Mouse (Mus musculus) intestine, embryonic 16.5 days (tissue): ENCODE data around the gene Fam214a. TPM values are rescaled to one million over a fixed set of nuclear protein-coding genes. Genes with fewer than 3 reads are reported as not detected.

Experiments used
- ATAC-seq: fragments of 200-750 bp; cut with Nextera tagmentation; 2 replicates; pipeline ENCODE4 v1.8.0; 2017; ENCODE audit warnings: moderate TSS enrichment, moderate library complexity
- H3K27ac ChIP-seq: fragments of 300-500 bp; sonication (generic); 2 replicates; pipeline ENCODE4 v1.5.1; 2014; ENCODE audit warnings: mild to moderate bottlenecking, low read length
- H3K27me3 ChIP-seq: fragments of 300-500 bp; sonication (generic); replicated peaks from 2 replicates; pipeline ENCODE4 v1.6.1; 2014; ENCODE audit warnings: low read length, control low read depth, mixed read lengths; ENCODE audit not compliant: control insufficient read depth, insufficient read depth
- H3K36me3 ChIP-seq: fragments of 300-500 bp; sonication (generic); 2 replicates; pipeline ENCODE4 v1.6.1; 2014; ENCODE audit warnings: low read length, control low read depth; ENCODE audit not compliant: control insufficient read depth, insufficient read depth
- H3K4me1 ChIP-seq: fragments of 300-500 bp; sonication (generic); 2 replicates; pipeline ENCODE4 v1.6.1; 2014; ENCODE audit warnings: low read length, control low read depth, mixed read lengths; ENCODE audit not compliant: control insufficient read depth, insufficient read depth
- H3K4me2 ChIP-seq: fragments of 300-500 bp; sonication (generic); 2 replicates; pipeline ENCODE4 v1.6.1; 2014; ENCODE audit warnings: low read depth, low read length, control low read depth
- H3K4me3 ChIP-seq: fragments of 300-500 bp; sonication (generic); 2 replicates; pipeline ENCODE4 v1.5.1; 2014; ENCODE audit warnings: mild to moderate bottlenecking, low read length
- H3K9ac ChIP-seq: fragments of 300-500 bp; sonication (generic); 2 replicates; pipeline ENCODE4 v1.6.1; 2014; ENCODE audit warnings: low read depth, low read length
- H3K9me3 ChIP-seq: fragments of 300-500 bp; sonication (generic); 2 replicates; pipeline ENCODE4 v1.6.1; 2016; ENCODE audit warnings: low read length, control low read depth; ENCODE audit not compliant: control insufficient read depth
- WGBS: fragments of 180-500 bp; shearing (Covaris S2); extraction: QIAGEN DNeasy Blood & Tissue Kit; methylation state at CpG from one replicate; pipeline ENCODE4 v1.1.7; 2014; 5-methylcytosine and 5-hydroxymethylcytosine counted together
- polyA plus RNA-seq: library from polyadenylated mRNA; unstranded; fragments of >200 nt; fragmentation: Nextera tagmentation; extraction: Ambion mirVana; gene quantifications from 2 replicates; pipeline ENCODE4 v1.2.1, GENCODE M21; 2015

Fam214a gene
- polyA plus RNA-seq, 1 experiment from 2014 or later: 8.6 TPM

DNA sequence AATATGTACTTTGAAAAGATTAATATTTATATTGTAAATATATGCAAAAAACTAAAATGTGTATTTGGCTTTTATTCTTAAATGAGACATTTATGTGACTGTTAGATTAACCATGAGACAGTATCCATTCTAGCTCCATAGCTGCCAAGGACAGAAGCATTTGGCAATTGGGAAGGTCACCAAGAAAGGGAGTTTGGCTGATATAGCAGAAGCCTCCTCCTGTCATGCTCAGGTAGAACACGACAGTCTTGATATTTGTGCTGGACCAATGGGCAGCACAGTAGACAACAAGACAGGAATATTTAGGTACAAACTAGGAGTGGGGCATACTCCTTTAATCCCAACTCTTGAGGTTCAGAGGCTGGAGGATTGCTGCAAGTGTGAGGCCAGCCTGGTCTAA, 79.7 kb downstream of the Fam214a start:
- Histone ChIP-seq H3K36me3 (no peaks in the 10 kb centered on the region), H3K4me2 (no peak overlapping the region), H3K4me1 (peaks cover 7% of the 10 kb centered on the region), H3K9ac (no peak overlapping the region), H3K27ac (no peak overlapping the region), H3K4me3 (no peak overlapping the region), H3K27me3 (no peaks in the 10 kb centered on the region), H3K9me3 (no peaks in the 10 kb centered on the region)
- 89% methylated on average over 1 of the region's 1 CpGs for WGBS
- no peak for ATAC-seq

DNA sequence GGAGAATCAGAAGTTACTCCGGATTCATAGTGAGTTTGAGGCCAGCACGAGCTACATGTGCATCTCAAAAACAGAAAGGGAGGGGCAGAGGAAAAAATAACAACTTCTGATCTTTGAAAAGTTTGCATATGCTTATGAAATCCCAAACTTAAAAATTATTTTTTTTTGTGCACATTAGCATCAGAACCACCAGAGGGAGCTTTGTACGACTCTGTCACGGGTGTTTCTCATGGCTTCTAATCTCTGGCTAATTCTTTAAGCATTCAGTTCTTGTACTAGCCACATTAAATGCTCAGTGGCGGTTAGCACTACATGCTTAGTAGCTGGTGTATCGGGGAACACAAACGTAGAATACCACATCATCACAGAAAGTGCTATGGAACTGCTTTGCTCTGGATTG, 80.5 kb downstream of the Fam214a start:
- no peak for ATAC-seq
- Histone ChIP-seq H3K4me1 (peaks cover 7% of the 10 kb centered on the region), H3K9ac (no peak overlapping the region), H3K27ac (no peak overlapping the region), H3K9me3 (no peaks in the 10 kb centered on the region), H3K36me3 (no peaks in the 10 kb centered on the region), H3K4me2 (no peak overlapping the region), H3K4me3 (no peak overlapping the region), H3K27me3 (no peaks in the 10 kb centered on the region)
- 58% methylated on average over 7 of the region's 7 CpGs for WGBS

DNA sequence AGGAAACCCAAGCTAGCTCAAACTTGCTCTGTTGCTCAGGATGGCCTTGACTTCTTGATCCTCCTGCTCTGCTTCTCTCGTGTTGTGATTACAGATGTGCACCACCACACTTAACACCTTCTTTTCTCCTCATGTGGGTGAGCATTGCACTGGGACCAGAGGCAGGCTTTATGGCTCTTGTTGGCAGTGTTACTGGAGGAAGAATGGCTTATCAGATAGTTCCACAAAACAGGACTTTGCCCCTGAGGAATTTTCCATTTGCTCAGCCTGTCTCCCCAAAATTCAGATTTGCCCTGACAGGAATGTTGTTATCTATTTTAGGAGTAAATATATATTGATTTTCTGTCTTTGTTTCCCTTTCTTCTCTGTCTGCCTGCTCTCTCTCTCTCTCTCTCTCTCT, 82.0 kb downstream of the Fam214a start:
- H3K36me3 ChIP-seq: no peaks in the 10 kb centered on the region
- no peak overlapping the region for H3K9ac ChIP-seq
- 40% methylated on average over 1 of the region's 1 CpGs for WGBS
- ATAC-seq: no peak
- no peaks in the 10 kb centered on the region for H3K27me3 ChIP-seq
- no peak overlapping the region for H3K4me2 ChIP-seq
- peaks cover 15% of the 10 kb centered on the region for H3K4me1 ChIP-seq
- H3K27ac ChIP-seq: no peak overlapping the region
- no peak overlapping the region for H3K4me3 ChIP-seq
- H3K9me3 ChIP-seq: no peaks in the 10 kb centered on the region

DNA sequence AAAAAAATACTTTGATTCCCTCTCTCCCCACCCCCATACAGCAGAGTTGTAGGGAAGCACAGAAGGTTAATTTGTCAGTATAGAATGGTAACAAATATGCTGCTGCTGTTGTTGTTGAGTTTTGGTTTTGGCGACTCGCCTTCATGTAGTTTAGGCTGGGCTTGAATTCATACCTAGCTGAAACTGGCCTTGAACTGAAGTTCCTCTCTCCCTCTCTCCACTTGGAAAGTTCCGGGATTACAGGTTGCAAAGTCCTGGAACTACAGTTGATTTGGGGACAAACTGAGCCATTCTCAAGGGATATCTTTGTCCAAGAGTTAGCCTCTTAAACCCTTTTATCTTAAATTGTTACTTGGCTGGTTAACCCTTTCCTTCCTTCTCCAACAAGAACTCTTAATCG, 83.3 kb downstream of the Fam214a start:
- no peaks in the 10 kb centered on the region for H3K36me3 ChIP-seq
- no peaks in the 10 kb centered on the region for H3K9me3 ChIP-seq
- no peak overlapping the region for H3K27ac ChIP-seq
- WGBS: 74% methylated on average over 4 of the region's 4 CpGs
- H3K4me1 ChIP-seq: peaks cover 15% of the 10 kb centered on the region
- H3K27me3 ChIP-seq: no peaks in the 10 kb centered on the region
- H3K9ac ChIP-seq: no peak overlapping the region
- no peak overlapping the region for H3K4me2 ChIP-seq
- H3K4me3 ChIP-seq: no peak overlapping the region
- ATAC-seq: no peak

DNA sequence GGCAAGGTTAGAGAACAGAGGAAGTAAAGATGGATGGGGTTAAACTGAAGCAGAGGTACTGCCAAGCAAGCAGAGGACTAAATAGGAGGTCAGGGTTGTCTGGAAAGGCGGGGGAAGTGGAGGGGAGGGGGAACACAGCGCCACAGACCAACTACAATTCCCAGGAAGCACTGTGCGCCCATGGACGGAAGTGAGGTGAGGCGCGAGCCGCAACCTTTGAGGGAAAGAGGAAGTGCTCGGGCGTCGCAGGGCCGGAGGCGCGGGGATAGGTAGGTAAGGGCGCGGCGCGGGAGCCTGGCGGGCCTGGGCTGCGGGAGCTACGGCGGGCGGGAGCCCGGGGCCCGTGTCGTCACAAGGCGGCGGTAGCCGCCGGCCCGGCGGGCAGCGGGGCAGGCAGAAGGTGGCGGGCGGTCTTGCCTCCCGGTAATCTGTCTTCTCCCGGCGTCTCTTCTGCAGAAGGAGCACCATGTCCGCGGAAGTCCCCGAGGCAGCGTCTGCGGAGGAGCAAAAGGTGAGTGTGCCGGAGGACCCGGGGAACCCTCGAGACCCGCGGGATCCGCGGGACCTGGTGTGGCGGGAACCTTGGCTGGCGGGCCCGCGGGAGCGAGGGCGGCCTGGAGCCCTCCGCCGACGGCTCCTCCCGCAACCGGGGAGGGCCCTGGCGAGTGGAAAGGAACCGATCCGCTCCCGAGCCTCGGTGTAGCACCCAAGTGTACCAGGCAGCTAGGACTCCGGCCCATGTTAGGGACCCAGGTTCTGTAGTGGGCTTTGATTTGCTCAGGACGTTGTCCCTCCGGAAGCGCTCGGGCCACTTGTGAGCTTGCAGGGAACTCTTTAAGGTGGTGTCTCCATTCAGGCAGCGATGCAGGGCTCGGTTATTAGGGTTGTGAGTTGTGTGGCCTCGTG, 85.0 kb downstream of the Fam214a start, which contains the start of gene Arpp19:
TSS of gene Arpp19 (plus strand) at position 164 of the 906 bp plus-strand sequence.
- H3K4me2 ChIP-seq: peak within 1 kb of the TSS; percentile 62
- H3K36me3 ChIP-seq: no peaks in the 10 kb centered on the region
- H3K4me1 ChIP-seq: peaks cover 15% of the 10 kb centered on the region
- H3K9me3 ChIP-seq: no peaks in the 10 kb centered on the region
- ATAC-seq: peak; percentile 95
- peak within 1 kb of the TSS; percentile 75 for H3K27ac ChIP-seq
- H3K9ac ChIP-seq: peak within 1 kb of the TSS; percentile 93
- H3K4me3 ChIP-seq: peak within 1 kb of the TSS; percentile 87
- WGBS: 0% methylated on average over 73 of the region's 73 CpGs
- no peaks in the 10 kb centered on the region for H3K27me3 ChIP-seq

DNA sequence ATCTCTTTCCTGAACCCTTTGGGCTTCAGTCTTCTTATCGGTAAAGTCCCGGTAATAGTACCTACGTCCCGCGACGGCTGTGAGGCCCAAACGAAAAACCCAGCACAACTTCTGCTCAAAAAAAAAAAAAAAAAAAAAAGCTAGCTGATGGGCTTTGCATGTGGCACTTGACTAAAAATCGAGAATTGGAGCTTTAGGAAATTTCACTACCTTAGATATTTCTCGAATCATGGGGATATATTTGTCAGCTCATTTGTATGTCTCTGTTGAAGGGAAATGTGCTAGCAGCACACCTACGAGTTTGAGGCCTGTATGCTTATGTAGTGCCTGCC, 85.6 kb downstream of the Fam214a start:
- no peaks in the 10 kb centered on the region for H3K36me3 ChIP-seq
- peaks cover 14% of the 10 kb centered on the region for H3K4me1 ChIP-seq
- H3K9me3 ChIP-seq: no peaks in the 10 kb centered on the region
- peak overlapping the region; percentile 93 for H3K9ac ChIP-seq
- no peaks in the 10 kb centered on the region for H3K27me3 ChIP-seq
- H3K4me2 ChIP-seq: peak overlapping the region; percentile 62
- no peak for ATAC-seq
- under 1% methylated on average over 10 of the region's 10 CpGs for WGBS
- H3K4me3 ChIP-seq: peak overlapping the region; percentile 87
- peak overlapping the region; percentile 75 for H3K27ac ChIP-seq

DNA sequence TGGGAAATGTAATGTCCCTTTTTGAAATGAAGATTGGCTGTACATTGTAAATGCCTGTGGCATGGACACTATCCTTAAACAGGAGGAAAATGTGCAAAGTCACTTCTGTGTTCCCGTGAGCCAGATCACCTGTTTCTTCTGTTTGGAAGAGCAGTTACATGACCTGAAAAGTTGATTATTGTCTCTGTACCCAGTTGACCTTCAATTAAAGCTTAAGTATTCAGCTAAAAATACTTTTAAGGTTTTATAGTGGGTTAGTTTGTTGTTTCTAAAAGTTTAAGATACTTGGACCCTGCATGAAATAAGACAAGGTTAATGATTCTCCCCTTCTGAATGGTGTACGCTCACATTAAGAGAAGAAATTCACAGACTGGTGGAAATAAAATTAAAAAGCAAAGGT, 87.9 kb downstream of the Fam214a start:
- 64% methylated on average over 2 of the region's 2 CpGs for WGBS
- no peaks in the 10 kb centered on the region for H3K36me3 ChIP-seq
- no peak for ATAC-seq

DNA sequence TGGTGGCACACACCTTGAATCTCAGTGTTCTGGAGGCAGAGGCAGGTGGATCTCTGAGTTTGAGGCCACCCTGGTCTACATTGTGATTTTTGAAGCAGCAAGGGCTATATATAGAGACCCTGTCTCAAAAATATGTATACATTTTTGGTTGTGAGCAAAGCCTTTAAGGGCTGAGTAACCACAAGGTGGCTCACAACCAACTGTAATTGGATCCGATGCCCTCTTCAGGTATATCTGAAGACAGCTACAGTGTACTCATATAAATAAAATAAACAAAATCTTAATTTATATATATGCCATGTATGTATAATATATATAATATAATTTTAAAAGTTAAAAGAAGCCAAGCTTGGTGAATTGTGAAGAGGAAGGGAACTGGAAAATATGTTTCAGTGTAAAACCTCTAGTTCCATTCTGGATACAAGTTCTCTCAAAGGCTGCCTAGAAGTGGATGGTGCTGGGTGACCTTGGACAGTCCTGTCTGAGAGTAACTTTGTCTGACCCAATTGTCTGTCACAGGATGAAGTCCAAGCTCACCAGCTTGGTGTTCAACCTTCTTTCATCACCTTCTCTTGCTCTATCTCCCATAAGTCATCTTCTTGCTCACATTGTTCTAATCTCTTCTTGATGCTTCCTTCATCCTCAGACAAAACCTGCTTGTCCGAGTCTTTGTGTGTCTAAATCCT, 89.3 kb downstream of the Fam214a start:
- ATAC-seq: no peak
- H3K27ac ChIP-seq: no peak overlapping the region
- H3K4me2 ChIP-seq: no peak overlapping the region
- H3K9me3 ChIP-seq: no peaks in the 10 kb centered on the region
- no peak overlapping the region for H3K4me3 ChIP-seq
- 76% methylated on average over 2 of the region's 2 CpGs for WGBS
- no peak overlapping the region for H3K9ac ChIP-seq
- H3K36me3 ChIP-seq: no peaks in the 10 kb centered on the region
- H3K27me3 ChIP-seq: no peaks in the 10 kb centered on the region
- H3K4me1 ChIP-seq: peaks cover 8% of the 10 kb centered on the region; the same call in 1 of the 2 replicates

More for the DNA sequence above, 87.9 kb downstream of the Fam214a start:
- Histone ChIP-seq H3K27me3 (no peaks in the 10 kb centered on the region), H3K9ac (no peak overlapping the region), H3K4me2 (no peak overlapping the region), H3K4me3 (no peak overlapping the region), H3K4me1 (peaks cover 11% of the 10 kb centered on the region; the same call in 1 of the 2 replicates), H3K9me3 (no peaks in the 10 kb centered on the region), H3K27ac (no peak overlapping the region)

DNA sequence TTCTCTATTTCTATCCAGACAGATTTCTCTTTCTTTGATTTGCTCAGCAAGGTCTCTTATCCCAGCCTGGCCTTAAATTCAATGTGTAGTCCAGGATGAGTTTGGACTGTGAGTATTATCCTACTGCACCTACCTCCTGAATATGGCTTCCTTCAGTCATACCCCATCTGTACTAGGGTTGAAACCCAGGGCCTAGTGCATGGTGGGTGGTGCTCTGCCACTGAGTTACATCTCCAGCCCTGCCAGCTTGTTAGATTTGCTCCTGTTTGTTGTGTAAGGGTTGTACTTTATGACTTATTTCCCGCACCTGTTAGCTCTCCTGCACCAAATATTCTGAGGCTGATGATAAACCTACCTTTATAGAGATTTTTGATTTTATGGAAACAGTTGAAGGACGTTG, 90.5 kb downstream of the Fam214a start:
- H3K36me3 ChIP-seq: no peaks in the 10 kb centered on the region
- no peak overlapping the region for H3K27ac ChIP-seq
- H3K9ac ChIP-seq: no peak overlapping the region
- ATAC-seq: no peak
- H3K4me2 ChIP-seq: no peak overlapping the region
- H3K4me1 ChIP-seq: peaks cover 8% of the 10 kb centered on the region; the same call in 1 of the 2 replicates
- H3K27me3 ChIP-seq: no peaks in the 10 kb centered on the region
- 85% methylated on average over 2 of the region's 2 CpGs for WGBS
- no peaks in the 10 kb centered on the region for H3K9me3 ChIP-seq
- no peak overlapping the region for H3K4me3 ChIP-seq
